Mouse (Mus musculus) left cerebral cortex, postnatal 14 days (tissue): Measurements from ENCODE around the gene Jmy. TPM values are rescaled to one million over a fixed set of nuclear protein-coding genes. Genes with fewer than 3 reads are reported as not detected.

Experiments
- DNase-seq, 2 experiments: peaks; one replicate each; pipeline ENCODE4 v3.0.0; 2021 to 2022; ENCODE audit warnings: low spot score in 2 of 2, mixed read lengths in 1 of 2
- intact Hi-C: fragments of 180-260 bp; cut with DNase I; formaldehyde crosslinking; loops from one replicate; pipeline ENCODE4 v1.15.1; 2025
- total RNA-seq, 2 experiments: library from RNA; stranded (reverse); gene quantifications; 2 replicates each; pipeline ENCODE4 v1.2.3; 2021

Jmy gene
- total RNA-seq, 2 experiments from 2014 or later: 35.9 to 40.1 TPM

- no peak for DNase-seq
- intact Hi-C loops: no loop called here
Observed at GRCm38 (mm10) chr13:93384481-93384880, 115.1 kb downstream of the Jmy start.

- DNase-seq: no peak
- intact Hi-C loops: no loop called here
Observed at GRCm38 (mm10) chr13:93383620-93384019, 116.0 kb downstream of the Jmy start.

- DNase-seq: no peak
- intact Hi-C loops: no loop called here
Observed at GRCm38 (mm10) chr13:93383092-93383491, 116.5 kb downstream of the Jmy start.

GRCm38 (mm10) chr13:93381301-93381700 is 118.3 kb downstream of the Jmy start:
- intact Hi-C loops: no loop called here
- DNase-seq: no peak

- no peak for DNase-seq
- intact Hi-C loops: no loop called here
Observed at GRCm38 (mm10) chr13:93380399-93381063, 119.1 kb downstream of the Jmy start.

Other genes starting within 250 kb of the Jmy start
- gene Homer1, start 200.2 kb downstream of the Jmy start, total RNA-seq: 100 to 1,000 TPM; 246 to 263 TPM
- gene Bhmt, start 138.2 kb upstream of the Jmy start, total RNA-seq: under 1 TPM in 1 of 2 experiments, not detected in 1; 0.17 TPM
- gene Bhmt2, start 174.5 kb upstream of the Jmy start, total RNA-seq: under 1 TPM; 0.38 to 0.64 TPM
- gene Dmgdh, start 174.6 kb upstream of the Jmy start, total RNA-seq: under 1 TPM; 0.90 to 0.93 TPM